Mouse (Mus musculus) small intestine, adult 2 months (tissue): Measurements from ENCODE around the gene Ckm. TPM values are rescaled to one million over a fixed set of nuclear protein-coding genes. Genes with fewer than 3 reads are reported as not detected.

Source experiments
- H3K27ac ChIP-seq: fragments of 200-500 bp; 2 replicates; pipeline ENCODE4 v1.5.1; 2012; ENCODE audit warnings: low read depth, low read length, control low read depth, inconsistent platforms; ENCODE audit not compliant: insufficient read depth
- H3K27me3 ChIP-seq: fragments of 200-500 bp; 2 replicates; pipeline ENCODE4 v1.6.1; 2012; ENCODE audit warnings: mild to moderate bottlenecking, moderate library complexity, low read length, inconsistent platforms; ENCODE audit not compliant: control insufficient read depth, insufficient read depth
- H3K36me3 ChIP-seq: fragments of 200-500 bp; 2 replicates; pipeline ENCODE4 v1.6.1; 2012; ENCODE audit warnings: mild to moderate bottlenecking, low read length, control low read depth, inconsistent platforms; ENCODE audit not compliant: control insufficient read depth, insufficient read depth
- H3K4me1 ChIP-seq: fragments of 200-500 bp; 2 replicates; pipeline ENCODE4 v1.6.1; 2012; ENCODE audit warnings: low read length, inconsistent platforms, mixed read lengths; ENCODE audit not compliant: control insufficient read depth, insufficient read depth, insufficient read length
- H3K4me3 ChIP-seq: fragments of 200-500 bp; 2 replicates; pipeline ENCODE4 v1.5.1; 2012; ENCODE audit warnings: low read depth, mild to moderate bottlenecking, control low read depth, inconsistent platforms, low read length, moderate library complexity
- CTCF ChIP-seq: fragments of 200-500 bp; IDR thresholded peaks from 2 replicates; pipeline ENCODE4 v1.5.1; 2012; ENCODE audit warnings: low read depth, mild to moderate bottlenecking, control low read depth, inconsistent platforms, low read length, moderate library complexity, mixed read lengths; ENCODE audit not compliant: insufficient replicate concordance, insufficient read length; ENCODE audit errors: extremely low read depth
- POLR2A ChIP-seq: fragments of 200-500 bp; IDR thresholded peaks from 2 replicates; pipeline ENCODE4 v1.6.1; 2012; ENCODE audit warnings: low read depth, mild to moderate bottlenecking, control low read depth, inconsistent platforms, low read length, moderate library complexity
- WGBS: fragments of 180-500 bp; shearing (Covaris S2); methylation state at CpG from one replicate; pipeline ENCODE4 v1.1.7; 2018; 5-methylcytosine and 5-hydroxymethylcytosine counted together
- polyA plus RNA-seq: library from polyadenylated mRNA; depleted of rRNA; stranded (reverse); fragments of >200 nt; gene quantifications from 2 replicates; pipeline ENCODE4 v1.2.3, GENCODE M21; 2012; rRNA removed

Ckm gene
- polyA plus RNA-seq, 1 experiment: 31.9 TPM

DNA sequence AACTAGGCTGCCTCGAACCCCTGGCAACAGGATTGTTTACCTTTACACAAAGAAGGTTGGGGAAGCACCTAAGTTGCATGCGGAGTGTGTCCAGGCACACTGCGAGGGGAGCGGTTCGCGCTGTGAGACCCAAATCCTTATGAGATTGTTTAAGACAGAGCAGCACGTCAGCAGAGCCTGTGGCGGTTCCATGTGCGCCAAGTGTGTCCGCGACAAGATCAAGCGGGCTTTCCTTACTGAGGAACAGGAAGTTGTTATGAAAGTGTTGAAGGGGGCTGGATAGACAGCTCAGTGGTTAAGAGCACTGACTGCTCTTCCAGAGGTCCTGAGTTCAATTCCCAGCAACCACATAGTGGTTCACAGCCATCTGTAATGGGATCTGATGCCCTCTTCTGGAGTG, 63.7 kb downstream of the Ckm start:
- Histone ChIP-seq H3K4me3 (no peak overlapping the region), H3K27ac (no peak overlapping the region), H3K4me1 (no peaks in the 10 kb centered on the region), H3K27me3 (peaks cover 18% of the 10 kb centered on the region), H3K36me3 (no peaks in the 10 kb centered on the region)
- no peak for TF ChIP-seq POLR2A
- no peak for TF ChIP-seq CTCF
- 60% methylated on average over 12 of the region's 12 CpGs for WGBS

DNA sequence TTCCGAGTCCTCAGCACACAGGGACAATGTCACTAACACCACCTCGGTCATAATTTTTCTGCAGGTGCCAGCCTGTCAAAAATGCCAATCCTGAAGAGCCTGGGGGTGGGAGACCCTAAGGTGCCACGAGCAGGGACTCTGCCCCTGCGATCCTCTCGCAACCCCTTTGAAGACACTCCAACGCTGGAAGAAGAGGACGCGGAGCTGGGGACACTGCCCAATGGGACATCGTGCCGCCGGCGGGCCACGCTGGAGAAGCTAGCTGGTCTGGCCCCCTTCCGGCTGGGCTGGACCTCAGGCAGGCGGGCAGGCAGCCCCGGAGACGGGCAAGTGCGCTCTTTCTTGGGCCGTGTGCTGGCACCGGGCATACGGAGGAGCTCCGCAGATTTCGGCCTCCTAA, 64.8 kb downstream of the Ckm start:
- Histone ChIP-seq H3K4me3 (no peak overlapping the region), H3K36me3 (no peaks in the 10 kb centered on the region), H3K27ac (no peak overlapping the region), H3K4me1 (peaks cover 2% of the 10 kb centered on the region; the same call in 1 of the 2 replicates), H3K27me3 (peaks cover 23% of the 10 kb centered on the region)
- no peak for TF ChIP-seq CTCF
- no peak for TF ChIP-seq POLR2A
- WGBS: 40% methylated on average over 23 of the region's 23 CpGs

GRCm38 (mm10) chr7:19470308-19470707, 65.7 kb downstream of the Ckm start:
- no peak overlapping the region for H3K4me3 ChIP-seq
- H3K4me1 ChIP-seq: peaks cover 3% of the 10 kb centered on the region; the same call in 1 of the 2 replicates
- no peak overlapping the region for H3K27ac ChIP-seq
- peaks cover 29% of the 10 kb centered on the region for H3K27me3 ChIP-seq
- WGBS: 18% methylated on average over 14 of the region's 14 CpGs
- TF ChIP-seq POLR2A: no peak
- TF ChIP-seq CTCF: no peak
- no peaks in the 10 kb centered on the region for H3K36me3 ChIP-seq

GRCm38 (mm10) chr7:19472403-19472802, 67.8 kb downstream of the Ckm start:
- Histone ChIP-seq H3K4me3 (no peak overlapping the region), H3K36me3 (no peaks in the 10 kb centered on the region), H3K27me3 (peaks cover 32% of the 10 kb centered on the region), H3K27ac (no peak overlapping the region), H3K4me1 (peaks cover 3% of the 10 kb centered on the region; the same call in 1 of the 2 replicates)
- 36% methylated on average over 4 of the region's 4 CpGs for WGBS
- TF ChIP-seq POLR2A: no peak
- TF ChIP-seq CTCF: no peak

Other genes starting within 250 kb of the Ckm start
- 0.53 and 0.62 TPM in 2 replicates for gene Gipr, start 238.6 kb upstream of the Ckm start, polyA plus RNA-seq
- 15.8 and 17.2 TPM in 2 replicates for gene Eml2, start 228.4 kb upstream of the Ckm start, polyA plus RNA-seq
- 3.8 and 4.4 TPM in 2 replicates for gene Gpr4, start 192.2 kb upstream of the Ckm start, polyA plus RNA-seq
- 17.1 and 34.6 TPM in 2 replicates for gene Opa3, start 176.4 kb upstream of the Ckm start, polyA plus RNA-seq
- 183 and 517 TPM in 2 replicates for gene Vasp, start 133.0 kb upstream of the Ckm start, polyA plus RNA-seq
- gene Ppm1n, start 124.7 kb upstream of the Ckm start, polyA plus RNA-seq: 1.8 and 11.8 TPM in 2 replicates
- 6.7 and 11.7 TPM in 2 replicates for gene Rtn2, start 122.2 kb upstream of the Ckm start, polyA plus RNA-seq
- 1.7 and 16.7 TPM in 2 replicates for gene Fosb, start 94.7 kb upstream of the Ckm start, polyA plus RNA-seq
- gene Ercc1, start 60.0 kb upstream of the Ckm start, polyA plus RNA-seq: 9.3 and 17.5 TPM in 2 replicates
- 2.0 and 2.5 TPM in 2 replicates for gene Cd3eap, start 45.3 kb upstream of the Ckm start, polyA plus RNA-seq
- gene Ppp1r13l, start 45.0 kb upstream of the Ckm start, polyA plus RNA-seq: 6.2 and 10.4 TPM in 2 replicates
- gene Ercc2, start 22.8 kb upstream of the Ckm start, polyA plus RNA-seq: 21.0 and 31.2 TPM in 2 replicates
- 2.6 and 3.5 TPM in 2 replicates for gene Klc3, start 672 bp upstream of the Ckm start, polyA plus RNA-seq
- gene Mark4, start 54.0 kb downstream of the Ckm start, polyA plus RNA-seq: 11.6 and 27.4 TPM in 2 replicates
- gene Exoc3l2, start 58.6 kb downstream of the Ckm start, polyA plus RNA-seq: 6.5 and 12.0 TPM in 2 replicates
- gene Bloc1s3, start 103.6 kb downstream of the Ckm start, polyA plus RNA-seq: 11.9 and 24.9 TPM in 2 replicates
- gene Trappc6a, start 103.6 kb downstream of the Ckm start, polyA plus RNA-seq: 56.3 and 120 TPM in 2 replicates
- gene Nkpd1, start 113.1 kb downstream of the Ckm start, polyA plus RNA-seq: 0.23 and 0.43 TPM in 2 replicates
- gene Ppp1r37, start 158.3 kb downstream of the Ckm start, polyA plus RNA-seq: 57.9 and 115 TPM in 2 replicates
- 3.0 and 3.7 TPM in 2 replicates for gene Zfp296, start 172.5 kb downstream of the Ckm start, polyA plus RNA-seq
- gene Gemin7, start 172.8 kb downstream of the Ckm start, polyA plus RNA-seq: 85.5 and 146 TPM in 2 replicates
- 91.6 and 184 TPM in 2 replicates for gene Clasrp, start 199.7 kb downstream of the Ckm start, polyA plus RNA-seq
- gene Relb, start 224.7 kb downstream of the Ckm start, polyA plus RNA-seq: 47.2 and 144 TPM in 2 replicates